Mouse (Mus musculus) liver, embryonic 12.5 days (tissue): ENCODE data around the gene Cdkal1. TPM values are rescaled to one million over a fixed set of nuclear protein-coding genes. Genes with fewer than 3 reads are reported as not detected.

Source experiments
- ATAC-seq: fragments of 200-750 bp; cut with Nextera tagmentation; 2 replicates; pipeline ENCODE4 v1.8.0; 2017; ENCODE audit warnings: moderate number of reproducible peaks, mild to moderate bottlenecking, moderate library complexity
- H3K27ac ChIP-seq: fragments of 300-500 bp; sonication (generic); 2 replicates; pipeline ENCODE4 v1.5.1; 2016; ENCODE audit warnings: mild to moderate bottlenecking
- H3K27me3 ChIP-seq: fragments of 300-500 bp; sonication (generic); replicated peaks from 2 replicates; pipeline ENCODE4 v1.6.1; 2016; ENCODE audit warnings: mild to moderate bottlenecking, moderate library complexity
- H3K36me3 ChIP-seq: fragments of 300-500 bp; sonication (generic); 2 replicates; pipeline ENCODE4 v1.6.1; 2016; ENCODE audit warnings: mild to moderate bottlenecking, moderate library complexity
- H3K4me1 ChIP-seq: fragments of 300-500 bp; sonication (generic); 2 replicates; pipeline ENCODE4 v1.6.1; 2016
- H3K4me2 ChIP-seq: fragments of 300-500 bp; sonication (generic); 2 replicates; pipeline ENCODE4 v1.6.1; 2016; ENCODE audit warnings: mild to moderate bottlenecking, moderate library complexity
- H3K4me3 ChIP-seq: fragments of 300-500 bp; sonication (generic); 2 replicates; pipeline ENCODE4 v1.5.1; 2016; ENCODE audit warnings: mild to moderate bottlenecking, moderate library complexity
- H3K9ac ChIP-seq: fragments of 300-500 bp; sonication (generic); 2 replicates; pipeline ENCODE4 v1.6.1; 2016; ENCODE audit warnings: mild to moderate bottlenecking, moderate library complexity
- H3K9me3 ChIP-seq: fragments of 300-500 bp; sonication (generic); replicated peaks from 2 replicates; pipeline ENCODE4 v1.6.1; 2016; ENCODE audit warnings: mild to moderate bottlenecking, moderate library complexity
- WGBS: fragments of 180-500 bp; shearing (Covaris S2); methylation state at CpG from one replicate; pipeline ENCODE4 v1.1.7; 2016; ENCODE audit not compliant: insufficient replicate concordance; 5-methylcytosine and 5-hydroxymethylcytosine counted together
- polyA plus RNA-seq: library from polyadenylated mRNA; unstranded; fragments of >200 nt; fragmentation: Nextera tagmentation; extraction: Ambion mirVana; gene quantifications from 2 replicates; pipeline ENCODE4 v1.2.1, GENCODE M21; 2016

The Cdkal1 gene
- polyA plus RNA-seq, 1 experiment from 2014 or later, result 16.0 TPM

DNA sequence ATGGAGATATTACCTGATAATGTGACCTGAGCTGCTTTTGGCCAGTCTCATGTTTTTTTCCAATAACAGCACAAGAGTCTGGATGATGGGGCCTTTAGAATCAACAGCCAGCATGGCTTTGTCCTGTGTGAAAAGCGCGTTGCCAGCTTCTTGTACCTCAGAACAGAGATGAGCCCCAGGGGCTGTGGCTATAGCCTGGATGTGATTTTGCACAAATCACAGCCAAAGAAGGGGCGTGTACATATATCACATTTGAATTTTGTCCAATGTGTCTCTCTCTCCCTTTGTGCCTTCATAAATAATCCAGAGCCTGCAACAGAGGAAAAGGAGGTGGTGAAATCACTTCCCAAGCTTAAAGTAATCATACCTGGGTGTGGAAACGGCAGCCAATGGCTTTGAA lies 660.5 kb downstream of the Cdkal1 start:
- no peak for ATAC-seq
- WGBS, result 68% methylated on average over 4 of the region's 4 CpGs
- Histone ChIP-seq H3K27ac (no peak overlapping the region), H3K4me2 (no peak overlapping the region), H3K36me3 (no peaks in the 10 kb centered on the region), H3K9ac (no peak overlapping the region), H3K4me3 (no peak overlapping the region), H3K27me3 (no peaks in the 10 kb centered on the region), H3K9me3 (no peaks in the 10 kb centered on the region), H3K4me1 (no peaks in the 10 kb centered on the region)

DNA sequence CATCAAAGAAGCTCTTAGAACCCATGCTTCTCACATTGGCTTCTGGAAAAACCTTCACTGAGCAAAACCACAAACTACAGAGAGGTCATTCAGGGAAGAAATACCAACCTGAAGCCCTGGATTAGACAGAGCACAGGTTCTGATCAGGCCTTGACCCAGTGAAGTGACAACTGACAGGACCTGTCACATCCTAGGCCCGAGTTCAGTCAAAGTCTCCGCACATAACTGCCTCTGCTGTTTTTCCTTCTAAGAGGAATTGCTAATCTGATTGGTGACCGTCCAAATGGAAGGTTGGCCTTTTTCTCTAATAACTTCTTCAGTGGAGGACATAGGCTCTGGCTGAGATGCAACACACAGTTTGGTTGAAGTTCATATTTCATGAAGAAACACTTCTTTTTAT lies 662.8 kb downstream of the Cdkal1 start:
- Histone ChIP-seq H3K4me1 (no peaks in the 10 kb centered on the region), H3K36me3 (no peaks in the 10 kb centered on the region), H3K27ac (no peak overlapping the region), H3K4me2 (no peak overlapping the region), H3K4me3 (no peak overlapping the region), H3K9me3 (no peaks in the 10 kb centered on the region), H3K27me3 (no peaks in the 10 kb centered on the region), H3K9ac (no peak overlapping the region)
- 64% methylated on average over 3 of the region's 3 CpGs for WGBS
- no peak for ATAC-seq

DNA sequence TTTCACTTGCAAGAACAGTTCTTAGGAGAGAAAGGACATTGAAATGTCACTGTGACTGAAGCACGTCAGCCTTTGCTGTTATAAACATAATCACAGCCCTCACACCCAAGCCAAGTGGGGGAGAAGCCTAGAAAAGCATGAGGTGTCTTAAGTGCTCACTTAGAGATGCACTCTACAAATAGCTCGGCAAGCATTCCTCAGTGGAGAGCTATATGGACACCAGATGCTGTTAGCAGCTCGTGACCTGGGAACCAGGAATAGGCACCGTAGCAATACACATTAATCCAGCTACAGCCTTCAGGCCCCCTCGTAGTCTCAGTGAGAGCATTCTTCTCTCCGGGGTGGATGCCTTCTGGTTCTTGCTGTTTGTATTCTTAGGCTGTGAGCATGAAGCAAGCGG lies 664.9 kb downstream of the Cdkal1 start:
- H3K4me1 ChIP-seq, result no peaks in the 10 kb centered on the region
- H3K27ac ChIP-seq, result no peak overlapping the region
- ATAC-seq, result no peak
- H3K36me3 ChIP-seq, result no peaks in the 10 kb centered on the region
- WGBS, result 68% methylated on average over 7 of the region's 7 CpGs
- no peak overlapping the region for H3K4me2 ChIP-seq
- no peak overlapping the region for H3K9ac ChIP-seq
- H3K27me3 ChIP-seq, result no peaks in the 10 kb centered on the region
- no peaks in the 10 kb centered on the region for H3K9me3 ChIP-seq
- no peak overlapping the region for H3K4me3 ChIP-seq

DNA sequence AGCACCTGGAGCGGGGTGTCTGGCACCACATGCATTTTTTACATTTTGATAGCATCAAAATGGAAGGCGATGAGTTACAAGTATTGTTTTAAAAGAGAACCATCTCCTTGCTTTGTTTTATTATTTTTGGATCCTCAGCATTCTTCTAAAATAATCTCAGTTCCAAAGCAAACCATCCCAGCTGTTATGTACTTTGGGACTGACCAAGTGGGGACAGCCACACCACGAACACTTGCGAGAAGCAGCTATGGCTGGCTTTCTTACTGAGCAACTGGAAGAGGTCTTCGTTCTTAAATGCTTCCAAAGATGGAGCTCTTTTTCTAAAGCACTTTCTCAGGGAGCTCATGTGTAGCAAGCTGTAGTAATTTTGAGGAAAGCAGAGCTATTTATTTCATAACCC lies 668.7 kb downstream of the Cdkal1 start:
- no peak for ATAC-seq
- 74% methylated on average over 5 of the region's 5 CpGs for WGBS
- no peak overlapping the region for H3K4me2 ChIP-seq

DNA sequence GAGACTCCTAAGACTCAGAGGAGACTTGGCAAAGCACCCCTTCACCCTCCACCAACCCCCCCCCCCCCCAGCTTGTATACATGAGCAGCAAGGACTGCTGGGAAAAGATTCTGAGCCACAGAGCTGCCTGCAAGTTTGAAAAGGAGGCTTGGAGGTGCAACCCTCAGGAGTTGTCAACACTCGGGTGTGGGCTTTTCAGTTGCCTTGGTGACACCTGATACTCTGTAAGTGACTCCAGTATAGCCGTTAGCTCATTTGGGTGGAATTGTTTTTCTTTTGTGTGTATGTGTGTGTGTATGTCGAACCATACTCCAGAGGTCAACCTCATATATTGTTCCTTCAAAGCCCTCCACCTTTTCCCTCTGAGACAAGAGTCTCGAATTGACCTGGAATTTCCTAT lies 669.9 kb downstream of the Cdkal1 start:
- Histone ChIP-seq H3K36me3 (no peaks in the 10 kb centered on the region), H3K4me2 (no peak overlapping the region), H3K4me1 (no peaks in the 10 kb centered on the region), H3K9me3 (no peaks in the 10 kb centered on the region), H3K4me3 (no peak overlapping the region), H3K27me3 (no peaks in the 10 kb centered on the region), H3K27ac (no peak overlapping the region), H3K9ac (no peak overlapping the region)
- no peak for ATAC-seq
- 65% methylated on average over 4 of the region's 4 CpGs for WGBS

More for the DNA sequence above, 668.7 kb downstream of the Cdkal1 start:
- Histone ChIP-seq H3K9ac (no peak overlapping the region), H3K36me3 (no peaks in the 10 kb centered on the region), H3K4me3 (no peak overlapping the region), H3K4me1 (no peaks in the 10 kb centered on the region), H3K9me3 (no peaks in the 10 kb centered on the region), H3K27me3 (no peaks in the 10 kb centered on the region), H3K27ac (no peak overlapping the region)

DNA sequence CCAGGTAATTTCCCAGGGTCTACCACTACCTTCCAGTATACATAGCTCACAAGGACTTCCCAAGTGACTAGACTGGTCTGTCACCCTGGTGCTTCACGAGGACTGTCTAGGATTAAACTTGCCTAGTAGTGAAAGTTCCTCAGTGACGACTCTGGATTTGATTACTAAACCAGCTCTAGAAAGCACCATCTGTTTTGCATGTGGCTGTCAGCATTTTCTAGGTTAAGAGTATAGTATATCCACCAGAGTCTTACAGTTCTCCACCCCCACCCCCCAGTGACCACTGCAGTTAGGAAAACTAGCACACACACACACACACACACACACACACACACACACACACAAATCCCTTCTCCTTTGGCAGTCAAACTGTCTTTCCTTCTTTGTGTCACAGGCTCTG lies 670.9 kb downstream of the Cdkal1 start:
- ATAC-seq, result no peak

DNA sequence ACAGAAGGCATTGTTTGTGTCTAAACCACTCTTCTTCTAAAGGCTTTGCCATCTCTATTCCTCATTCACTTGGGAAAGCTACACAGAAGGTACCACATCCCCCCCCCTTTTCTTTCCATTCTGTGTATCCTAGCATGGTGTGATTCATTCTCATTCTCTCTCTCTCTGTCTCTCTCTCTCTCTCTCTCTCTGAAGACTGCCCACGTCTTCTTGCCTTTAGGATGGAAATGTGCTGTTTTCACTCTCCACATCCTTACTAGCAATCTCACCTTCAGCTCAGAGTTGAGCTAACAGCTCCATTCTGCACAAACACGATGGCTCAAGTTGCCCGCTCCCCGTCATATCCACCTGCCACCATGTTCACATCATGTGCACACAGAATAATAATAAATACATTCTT lies 675.6 kb downstream of the Cdkal1 start:
- Histone ChIP-seq H3K9ac (no peak overlapping the region), H3K36me3 (no peaks in the 10 kb centered on the region), H3K27me3 (no peaks in the 10 kb centered on the region), H3K4me1 (no peaks in the 10 kb centered on the region), H3K9me3 (no peaks in the 10 kb centered on the region), H3K4me3 (no peak overlapping the region), H3K27ac (no peak overlapping the region), H3K4me2 (no peak overlapping the region)
- 78% methylated on average over 4 of the region's 4 CpGs for WGBS
- no peak for ATAC-seq

More for the DNA sequence above, 670.9 kb downstream of the Cdkal1 start:
- H3K9ac ChIP-seq, result no peak overlapping the region
- no peak overlapping the region for H3K4me3 ChIP-seq
- H3K4me2 ChIP-seq, result no peak overlapping the region
- H3K36me3 ChIP-seq, result no peaks in the 10 kb centered on the region
- 58% methylated on average over 2 of the region's 2 CpGs for WGBS
- H3K27me3 ChIP-seq, result no peaks in the 10 kb centered on the region
- no peaks in the 10 kb centered on the region for H3K9me3 ChIP-seq
- H3K4me1 ChIP-seq, result no peaks in the 10 kb centered on the region
- no peak overlapping the region for H3K27ac ChIP-seq

DNA sequence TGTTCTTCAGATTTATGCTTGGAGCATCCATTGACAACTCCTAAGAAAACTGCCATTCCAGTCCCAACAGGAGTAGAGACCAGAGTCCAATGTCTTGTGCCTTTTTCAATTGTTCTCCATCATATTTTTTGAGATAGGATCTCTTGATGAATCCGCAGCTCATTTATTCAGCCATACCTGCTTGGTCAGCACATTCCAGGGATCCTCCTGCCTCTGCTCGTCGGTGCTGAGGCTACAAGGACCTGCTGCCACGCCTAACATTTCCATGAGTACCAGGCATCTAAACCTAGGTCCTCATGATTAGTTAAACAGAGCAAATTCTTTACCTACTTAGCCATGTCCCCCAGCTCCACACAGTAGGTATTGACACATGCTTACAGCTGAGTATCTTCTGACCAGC lies 676.2 kb downstream of the Cdkal1 start:
- H3K27ac ChIP-seq, result no peak overlapping the region
- H3K27me3 ChIP-seq, result no peaks in the 10 kb centered on the region
- H3K9ac ChIP-seq, result no peak overlapping the region
- WGBS, result 71% methylated on average over 4 of the region's 4 CpGs
- H3K4me3 ChIP-seq, result no peak overlapping the region
- H3K4me2 ChIP-seq, result no peak overlapping the region
- no peaks in the 10 kb centered on the region for H3K4me1 ChIP-seq
- H3K9me3 ChIP-seq, result no peaks in the 10 kb centered on the region
- no peaks in the 10 kb centered on the region for H3K36me3 ChIP-seq
- no peak for ATAC-seq

DNA sequence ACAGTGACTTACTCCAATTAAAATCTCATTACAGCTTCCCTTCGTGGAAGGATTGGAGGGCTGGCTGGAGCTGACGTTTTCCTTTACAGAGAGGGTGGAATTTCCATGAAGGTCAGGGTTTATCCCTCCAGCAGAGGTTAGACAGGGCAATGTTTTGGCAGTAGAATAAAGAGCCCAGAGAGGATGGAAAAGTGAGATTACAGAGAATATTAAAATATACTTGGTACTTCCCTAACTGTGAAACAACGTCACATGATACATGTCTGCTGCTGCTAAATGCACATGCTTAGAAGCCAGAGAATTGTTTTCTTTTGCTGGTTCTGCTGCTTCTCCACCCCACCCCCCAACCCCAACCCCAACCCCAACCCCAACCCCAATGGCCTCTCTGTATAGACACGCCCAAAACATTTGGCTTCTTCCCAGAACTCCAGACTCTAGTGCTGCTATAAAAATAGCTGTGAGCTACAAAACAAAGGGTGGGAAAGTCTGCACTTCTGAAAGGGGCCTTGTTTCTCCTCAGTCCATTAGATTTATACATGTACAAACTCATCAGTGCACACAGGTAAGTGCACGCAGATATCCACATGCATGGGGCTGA lies 677.5 kb downstream of the Cdkal1 start:
- H3K9me3 ChIP-seq, result no peaks in the 10 kb centered on the region
- no peaks in the 10 kb centered on the region for H3K36me3 ChIP-seq
- no peak overlapping the region for H3K27ac ChIP-seq
- 54% methylated on average over 5 of the region's 5 CpGs for WGBS
- ATAC-seq, result no peak
- H3K4me1 ChIP-seq, result no peaks in the 10 kb centered on the region
- no peak overlapping the region for H3K9ac ChIP-seq
- H3K27me3 ChIP-seq, result no peaks in the 10 kb centered on the region
- no peak overlapping the region for H3K4me3 ChIP-seq
- no peak overlapping the region for H3K4me2 ChIP-seq

DNA sequence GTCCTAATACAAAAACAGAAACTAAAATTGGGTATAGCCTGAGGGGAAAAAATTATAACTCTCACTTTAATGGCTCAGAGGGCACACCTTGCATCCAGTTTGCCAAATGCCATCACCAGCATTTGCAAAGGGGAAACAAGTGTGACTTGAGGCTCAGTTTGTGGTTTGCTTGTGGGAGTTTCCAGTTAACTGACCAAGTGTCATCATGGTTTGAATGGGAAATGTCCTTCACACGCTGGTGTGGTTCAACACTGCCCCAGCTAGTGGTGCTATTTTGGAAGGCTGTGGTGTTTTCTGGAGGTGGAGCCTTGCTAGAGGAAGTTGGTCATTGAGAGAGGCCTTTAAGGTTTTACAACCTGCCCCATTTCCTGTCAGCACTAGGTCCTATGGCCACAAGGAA lies 686.1 kb downstream of the Cdkal1 start:
- no peak overlapping the region for H3K4me3 ChIP-seq
- no peaks in the 10 kb centered on the region for H3K9me3 ChIP-seq
- H3K27ac ChIP-seq, result no peak overlapping the region
- H3K27me3 ChIP-seq, result no peaks in the 10 kb centered on the region
- ATAC-seq, result no peak
- H3K36me3 ChIP-seq, result no peaks in the 10 kb centered on the region
- no peaks in the 10 kb centered on the region for H3K4me1 ChIP-seq
- H3K9ac ChIP-seq, result no peak overlapping the region
- WGBS, result 12% methylated on average over 1 of the region's 1 CpGs
- H3K4me2 ChIP-seq, result no peak overlapping the region

DNA sequence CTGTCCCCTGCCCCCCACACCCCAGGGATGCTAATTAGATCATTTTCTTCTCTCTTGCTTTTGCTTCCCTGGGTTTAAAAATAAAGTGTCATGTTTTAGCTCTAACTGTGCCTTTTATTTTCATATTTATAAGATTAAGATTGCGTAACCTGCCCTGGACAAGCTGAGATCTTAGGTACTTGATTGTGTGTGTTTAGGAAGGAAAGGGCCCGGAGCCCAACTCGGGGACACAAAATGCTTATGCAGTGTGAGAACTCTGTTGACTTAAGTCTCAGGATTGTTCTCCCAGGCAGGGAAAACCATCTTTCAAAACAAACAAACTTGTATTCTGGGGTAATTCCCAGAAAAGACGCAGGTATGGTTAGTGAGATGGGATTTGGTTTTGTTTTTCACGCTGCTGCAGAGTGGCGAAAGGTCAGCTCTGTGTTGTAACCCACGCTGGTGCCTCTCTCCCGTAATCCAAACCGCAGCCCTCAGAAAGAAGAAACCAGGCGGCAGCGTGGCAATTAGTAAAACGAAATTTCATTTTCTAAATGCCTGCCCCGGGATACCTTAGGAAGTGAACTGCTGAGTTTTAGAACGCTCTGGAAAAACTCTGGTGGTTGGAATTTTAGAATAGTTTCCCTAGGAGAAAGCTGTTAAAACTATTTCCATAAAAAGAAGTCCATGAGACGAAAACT lies 690.5 kb downstream of the Cdkal1 start:
- Histone ChIP-seq H3K9ac (no peak overlapping the region), H3K27me3 (no peaks in the 10 kb centered on the region), H3K4me1 (no peaks in the 10 kb centered on the region), H3K27ac (no peak overlapping the region), H3K36me3 (no peaks in the 10 kb centered on the region), H3K4me3 (no peak overlapping the region), H3K4me2 (no peak overlapping the region), H3K9me3 (no peaks in the 10 kb centered on the region)
- ATAC-seq, result no peak
- 59% methylated on average over 15 of the region's 15 CpGs for WGBS

DNA sequence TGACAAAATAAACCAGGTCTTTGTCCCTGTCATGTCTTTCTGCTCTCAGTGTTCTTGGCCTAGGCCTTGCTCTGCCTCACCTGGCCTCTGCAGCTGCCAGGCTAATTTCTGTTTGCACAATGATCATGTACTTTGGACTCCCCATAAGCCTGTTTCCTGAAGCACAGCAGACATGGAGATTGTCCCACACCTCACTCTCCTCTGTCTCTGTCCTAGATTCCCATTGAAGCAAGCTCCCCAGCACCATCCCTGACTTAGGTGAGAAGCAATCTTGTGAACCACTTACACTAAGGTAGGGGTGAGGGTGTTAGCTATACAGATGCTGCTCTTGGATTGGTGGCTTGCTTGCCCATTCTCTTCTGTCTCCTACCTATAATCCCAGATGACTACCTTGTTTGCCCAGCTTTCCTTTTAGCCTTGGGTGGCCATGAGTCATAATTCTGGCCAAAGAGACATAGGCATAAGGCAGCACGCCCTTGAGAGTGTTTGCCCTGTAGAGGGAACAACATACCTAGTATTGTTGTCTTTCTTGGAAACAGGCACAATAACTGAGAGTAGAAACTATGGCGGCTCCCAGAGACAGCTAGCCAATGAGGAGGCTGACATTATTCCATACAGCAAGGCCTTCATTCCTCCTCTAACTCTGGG lies 692.5 kb downstream of the Cdkal1 start:
- no peak overlapping the region for H3K27ac ChIP-seq

More for the DNA sequence above, 692.5 kb downstream of the Cdkal1 start:
- ATAC-seq, result no peak
- H3K9ac ChIP-seq, result no peak overlapping the region
- H3K4me3 ChIP-seq, result no peak overlapping the region
- H3K27me3 ChIP-seq, result no peaks in the 10 kb centered on the region
- no peak overlapping the region for H3K4me2 ChIP-seq
- H3K4me1 ChIP-seq, result no peaks in the 10 kb centered on the region
- no peaks in the 10 kb centered on the region for H3K9me3 ChIP-seq
- no peaks in the 10 kb centered on the region for H3K36me3 ChIP-seq
- 77% methylated on average over 2 of the region's 2 CpGs for WGBS
